Mouse (Mus musculus) kidney, postnatal 25 days (tissue): Measurements from ENCODE around the gene Ccdc182.

Experiments
- DNase-seq, 2 experiments: peaks; one replicate each; pipeline ENCODE4 v3.0.0; 2021; ENCODE audit warnings: mixed read lengths in 2 of 2

Gene Ccdc182

DNA sequence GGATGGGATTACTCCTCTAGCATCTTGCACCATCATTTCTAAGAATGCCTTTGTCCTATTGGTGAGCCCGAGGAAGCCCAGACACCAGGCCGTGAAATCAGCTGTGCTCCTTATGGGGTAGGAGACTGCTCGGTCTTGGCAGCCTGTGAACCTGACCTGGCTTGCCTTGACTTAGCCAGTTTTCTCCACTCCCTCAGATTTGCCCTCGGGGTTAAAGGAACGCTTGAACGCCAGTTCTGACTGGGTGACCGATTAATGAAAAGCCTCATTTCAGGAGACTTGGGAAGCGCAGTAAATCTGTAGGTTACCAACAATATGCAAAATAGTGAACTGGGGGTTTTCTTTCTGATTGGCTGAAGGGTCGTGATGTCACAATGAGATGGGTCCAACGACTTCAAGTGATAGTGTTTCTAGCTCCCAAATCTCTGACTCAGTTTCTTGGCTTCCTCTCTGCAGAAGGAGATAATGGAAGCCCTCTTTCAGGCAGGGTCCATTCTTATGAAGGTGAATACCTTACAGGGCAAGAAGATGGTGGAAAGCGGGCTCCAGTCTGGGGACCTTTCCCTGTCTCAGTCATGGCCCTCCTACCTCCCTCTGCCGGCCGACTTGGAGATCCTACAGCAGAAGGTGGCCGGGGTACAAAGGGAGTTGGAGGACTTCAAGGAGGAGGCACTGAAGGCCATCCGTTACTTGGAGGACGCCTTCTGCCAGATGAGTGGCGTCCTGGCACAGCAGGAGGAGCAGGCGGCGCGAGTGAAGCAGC, at the start of gene Ccdc182:
TSS of gene Ccdc182 (plus strand) at position 428 of the 763 bp plus-strand sequence.
- DNase-seq, result peak; percentile 50 to 79

DNA sequence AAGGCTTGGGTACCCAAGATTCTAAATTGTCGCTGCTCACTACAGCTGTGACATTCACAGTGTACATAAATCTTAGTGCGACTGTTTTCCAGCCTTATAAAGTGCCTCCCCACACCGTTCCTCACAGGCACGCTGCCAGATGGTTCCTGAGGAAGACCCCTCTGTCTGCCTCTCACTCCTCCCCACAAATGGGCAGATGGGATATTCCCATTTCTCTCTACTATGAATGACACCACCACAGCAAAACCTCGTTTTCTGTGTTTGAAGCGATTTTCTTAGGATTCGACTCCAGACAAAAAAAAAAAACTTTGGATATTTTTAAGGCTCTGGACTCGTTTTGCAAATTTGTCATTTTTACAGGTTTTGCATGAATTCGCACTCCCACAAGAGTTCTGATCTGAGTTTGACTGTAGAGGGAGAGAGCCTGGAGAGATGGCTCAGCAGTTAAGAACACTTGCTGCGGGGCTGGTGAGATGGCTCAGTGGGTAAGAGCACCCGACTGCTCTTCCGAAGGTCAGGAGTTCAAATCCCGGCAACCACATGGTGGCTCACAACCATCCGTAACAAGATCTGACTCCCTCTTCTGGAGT, 48.2 kb upstream of the Ccdc182 start:
- DNase-seq, result no peak

DNA sequence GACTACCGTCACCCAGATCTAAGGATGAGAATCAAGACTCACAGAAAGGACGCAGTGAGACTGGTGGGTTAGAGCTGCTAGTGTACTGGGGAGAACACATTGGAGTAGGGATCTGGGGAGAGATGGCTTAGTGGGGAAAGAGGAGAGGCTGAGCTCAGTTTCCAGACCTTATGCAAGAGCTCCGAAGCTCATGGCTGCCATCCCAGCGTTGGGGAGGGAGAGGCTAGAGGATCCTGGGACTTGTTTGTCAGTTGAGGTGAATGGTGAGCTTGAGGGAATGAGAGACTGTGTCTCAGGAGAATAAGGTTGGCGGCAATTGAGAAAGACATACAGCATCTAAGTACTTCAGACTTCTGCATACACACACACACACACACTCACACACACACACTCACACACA, 45.2 kb upstream of the Ccdc182 start:
- DNase-seq, result no peak

DNA sequence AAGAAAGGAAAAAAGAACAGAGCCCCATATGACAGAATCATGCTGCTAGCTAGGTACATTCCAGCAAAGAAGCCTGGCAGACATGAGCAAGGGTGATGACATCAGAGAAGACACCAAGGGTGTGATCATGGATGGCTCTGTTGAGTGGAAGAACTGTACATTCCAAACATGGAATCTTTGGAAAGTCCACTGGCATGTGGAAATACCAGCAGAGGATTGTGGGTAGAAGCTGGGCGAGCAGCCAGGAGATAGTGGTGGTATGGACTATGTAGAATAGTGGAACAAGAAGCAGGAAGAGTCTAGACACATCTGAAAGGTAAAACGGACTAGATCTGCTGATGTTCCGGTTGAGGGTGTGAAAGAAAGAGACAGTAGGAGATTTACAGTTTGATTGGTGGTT, 43.3 kb upstream of the Ccdc182 start:
- DNase-seq, result no peak

DNA sequence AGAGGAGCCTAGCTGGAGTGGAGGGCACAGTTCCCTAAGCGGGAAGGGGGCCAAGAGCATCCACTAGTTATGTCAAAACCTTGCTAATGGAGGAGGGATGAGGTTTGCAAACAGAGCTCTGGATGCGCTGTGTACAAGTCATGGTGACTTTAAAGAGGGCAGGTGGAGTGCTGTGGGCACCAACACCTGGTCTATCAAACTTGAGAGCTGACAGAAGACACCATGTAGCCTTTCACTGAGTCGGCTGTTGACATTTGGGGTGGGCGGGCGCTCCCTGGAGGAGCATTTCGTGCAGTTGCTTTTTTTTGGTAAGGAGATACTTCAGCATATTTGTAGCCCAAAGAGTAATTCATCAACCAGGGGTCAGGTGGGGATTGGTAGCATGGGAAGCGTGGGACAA, 42.6 kb upstream of the Ccdc182 start:
- no peak for DNase-seq

DNA sequence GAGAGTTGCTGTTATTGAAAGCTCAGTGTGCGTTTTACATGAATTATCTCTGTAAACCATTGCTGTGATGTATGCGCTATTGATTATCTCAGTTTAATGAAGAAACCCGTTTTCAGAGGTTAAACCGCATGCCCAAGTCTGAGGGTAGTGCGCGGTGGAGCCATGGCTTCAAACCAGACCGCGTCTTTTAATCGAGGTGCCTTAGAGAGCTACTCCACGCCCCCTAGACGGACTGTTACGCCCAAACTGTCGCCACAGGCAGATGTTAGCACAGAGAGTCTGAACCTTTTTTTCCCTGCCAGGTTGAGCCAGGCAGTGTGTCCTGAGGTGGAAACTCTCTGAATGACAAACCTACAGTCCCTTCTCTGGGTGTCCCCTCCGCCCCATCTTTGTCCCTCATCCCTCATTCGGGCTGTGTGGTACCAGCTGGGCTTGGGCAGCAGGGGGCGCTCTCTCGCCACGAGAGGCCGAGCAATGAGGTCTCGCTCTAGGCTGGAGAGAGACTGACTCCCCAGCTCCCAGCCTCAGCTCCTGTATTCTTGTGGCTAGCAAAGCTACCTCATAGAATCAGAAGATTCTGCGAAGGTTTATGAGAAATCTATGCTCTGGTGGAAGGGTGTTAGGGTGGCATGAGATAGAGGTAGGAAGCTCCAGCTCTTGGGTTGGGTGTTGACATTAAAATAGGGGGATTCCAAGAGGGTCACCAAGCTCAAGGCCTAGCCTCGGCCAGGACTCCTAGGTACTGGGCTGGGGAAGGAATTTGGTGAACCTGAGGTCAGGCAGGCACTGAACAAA, 41.7 kb upstream of the Ccdc182 start:
- DNase-seq, result peak; percentile 83 to 86

DNA sequence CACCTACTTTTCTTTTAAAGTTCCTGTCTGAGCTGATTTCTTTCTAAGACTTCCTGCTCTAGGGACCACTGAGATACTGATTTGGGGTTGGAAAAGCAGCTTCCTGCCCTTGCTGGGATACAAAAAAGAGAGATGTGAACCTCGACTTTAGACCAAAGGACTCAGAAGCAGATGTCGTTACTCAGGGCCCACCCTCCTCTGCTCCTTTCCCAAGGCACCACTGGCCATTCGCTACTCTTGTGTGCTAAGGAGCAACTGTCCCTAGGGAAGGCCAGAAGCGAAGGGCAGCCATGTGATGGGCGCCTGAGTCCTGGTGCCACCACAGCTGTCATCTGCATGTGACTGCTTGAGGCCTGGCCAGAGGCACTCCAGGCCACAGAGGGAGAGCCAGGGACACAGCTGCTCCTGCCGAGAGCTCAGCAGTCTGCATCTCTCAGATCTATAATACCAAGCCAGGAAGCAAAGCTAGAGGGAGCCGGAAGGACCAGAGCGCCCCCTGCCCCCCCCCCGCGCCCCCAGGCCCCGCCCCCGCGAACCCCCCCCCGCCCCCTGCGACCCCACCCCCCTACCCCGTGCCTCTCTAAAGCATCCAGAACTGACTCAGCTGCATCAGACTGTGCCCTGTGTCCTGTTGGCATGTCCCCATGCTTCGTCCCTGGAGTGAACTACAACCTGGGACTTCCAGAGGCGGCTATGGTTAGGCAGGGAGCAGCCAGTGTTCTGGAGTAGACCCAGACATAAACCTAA, 40.9 kb upstream of the Ccdc182 start:
- DNase-seq, result no peak

DNA sequence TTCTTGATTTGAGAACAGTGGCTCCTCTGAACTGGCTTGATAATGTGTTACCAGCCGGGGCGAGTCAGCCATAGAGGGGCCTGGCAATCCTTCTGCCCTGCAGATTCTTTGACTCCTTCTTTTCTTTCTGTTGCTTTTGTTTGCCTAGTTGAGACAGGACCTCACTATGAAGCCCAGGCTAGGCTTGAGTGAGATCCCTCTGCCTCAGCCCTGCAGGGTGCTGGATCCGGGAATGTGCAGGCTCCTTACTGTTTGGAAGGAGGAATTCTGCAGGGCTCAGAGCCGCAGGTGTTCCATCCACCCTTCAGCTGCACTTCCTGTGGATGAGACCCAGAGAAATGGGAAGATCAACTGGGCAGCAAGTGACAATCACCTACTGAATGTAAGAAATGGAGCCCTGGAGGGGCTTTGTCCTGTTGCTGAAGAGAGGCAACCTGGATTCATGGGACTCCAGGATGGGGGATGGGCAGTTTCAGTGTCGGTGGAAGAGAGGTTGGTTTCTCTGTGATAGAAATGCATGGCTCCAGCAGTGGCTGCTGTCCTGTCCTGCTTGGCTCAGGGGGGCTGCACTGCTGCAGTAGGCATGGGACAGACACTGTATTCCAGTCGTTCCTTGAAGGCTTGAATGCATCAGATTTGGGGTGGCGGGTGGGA, 40.2 kb upstream of the Ccdc182 start:
- DNase-seq, result no peak

DNA sequence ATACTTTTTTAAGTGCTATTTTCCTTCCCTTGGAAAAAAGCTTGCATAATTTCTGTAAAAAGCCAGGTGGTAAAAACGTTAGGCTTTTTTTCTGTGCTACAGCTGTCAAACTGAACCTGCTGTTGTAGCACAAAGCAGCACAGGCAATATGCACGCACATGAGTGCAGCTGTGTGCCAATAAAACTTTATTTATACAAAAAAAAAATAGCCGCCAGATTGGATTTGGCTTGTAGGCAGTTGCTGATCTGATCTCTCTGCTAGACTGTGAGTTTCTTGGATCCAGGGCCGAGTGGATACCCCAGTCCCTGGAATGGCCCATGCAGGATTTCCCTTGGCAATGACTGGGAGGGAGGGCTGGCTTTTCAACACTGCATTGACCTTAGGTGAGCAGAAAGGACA, 36.2 kb upstream of the Ccdc182 start:
- DNase-seq, result no peak

DNA sequence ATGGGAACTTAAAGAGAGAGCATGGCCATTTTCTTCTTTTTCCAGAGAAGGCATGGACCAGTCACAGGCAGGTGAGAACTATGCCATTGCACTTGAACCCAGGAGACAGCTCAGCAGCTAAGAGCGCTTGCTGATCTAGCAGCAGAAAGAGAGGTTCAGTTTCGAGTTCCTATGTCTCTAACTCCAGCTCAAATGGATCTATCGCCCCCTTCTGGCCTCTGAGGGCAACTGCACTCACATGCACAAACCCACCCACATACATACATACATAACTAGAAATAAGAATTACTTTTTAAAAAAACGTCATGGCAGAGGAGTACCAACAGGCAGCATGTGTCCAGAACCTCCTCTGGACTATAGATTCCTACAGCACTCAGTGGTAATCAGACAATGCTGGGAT, 35.6 kb upstream of the Ccdc182 start:
- DNase-seq, result no peak

DNA sequence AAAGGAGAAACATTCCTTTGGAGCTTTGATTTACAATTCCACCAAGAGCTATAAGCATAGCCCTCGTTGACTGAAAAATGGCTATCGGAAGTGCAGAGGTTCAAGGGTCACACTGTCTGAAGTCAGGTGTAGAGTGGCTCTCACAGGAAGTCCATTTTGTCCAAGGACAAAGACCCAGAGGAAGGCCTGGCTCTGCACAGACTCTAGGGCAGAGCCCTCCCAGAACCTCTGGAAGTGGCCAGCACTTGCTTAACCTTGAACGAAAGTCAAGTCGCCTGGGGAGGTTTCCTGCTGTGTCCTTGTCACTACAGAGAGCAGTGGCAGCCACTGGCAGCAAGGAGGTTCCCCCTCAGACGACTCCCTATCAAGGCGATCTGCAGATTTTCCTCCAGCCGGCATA, 33.4 kb upstream of the Ccdc182 start:
- DNase-seq, result peak in 1 of 2 experiments; percentile 57

DNA sequence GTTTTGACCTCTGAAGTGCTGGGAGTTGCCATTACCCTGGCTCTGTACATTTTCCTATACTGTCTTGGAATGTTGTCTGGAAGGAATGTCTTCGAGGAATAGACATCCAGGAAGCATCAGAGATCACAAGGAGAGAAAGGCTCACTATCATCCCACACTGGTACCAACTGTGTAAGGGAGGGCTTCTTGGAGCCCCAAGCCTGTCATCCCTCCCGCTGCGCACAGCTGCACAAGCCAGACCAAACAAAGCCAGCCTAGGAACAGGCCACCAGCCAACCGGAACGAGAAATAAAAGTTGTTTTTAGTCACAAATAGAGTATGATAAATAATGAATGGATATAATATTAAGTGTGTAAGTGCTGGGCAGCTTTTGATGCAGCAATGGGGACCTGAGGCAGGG, 29.0 kb upstream of the Ccdc182 start:
- no peak for DNase-seq

DNA sequence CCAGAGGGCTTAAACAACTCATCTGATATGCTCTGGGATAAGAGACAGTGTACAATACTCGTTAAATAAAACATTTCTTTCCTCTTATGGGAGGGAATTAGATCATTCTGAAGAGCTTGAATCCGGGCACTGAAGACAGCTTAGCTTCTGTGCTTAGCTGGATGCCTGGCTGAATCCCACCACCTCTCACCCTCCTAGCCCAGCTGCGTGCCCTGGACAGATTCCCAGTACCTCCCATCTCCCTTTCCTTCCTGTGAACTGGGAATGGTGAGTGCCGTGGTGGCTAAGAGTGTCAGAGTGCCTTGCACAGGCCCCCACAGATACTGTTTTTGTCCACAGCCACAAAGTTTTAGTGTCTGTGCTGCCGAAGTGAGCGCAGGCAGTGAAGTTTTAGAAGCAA, 27.5 kb upstream of the Ccdc182 start:
- no peak for DNase-seq

DNA sequence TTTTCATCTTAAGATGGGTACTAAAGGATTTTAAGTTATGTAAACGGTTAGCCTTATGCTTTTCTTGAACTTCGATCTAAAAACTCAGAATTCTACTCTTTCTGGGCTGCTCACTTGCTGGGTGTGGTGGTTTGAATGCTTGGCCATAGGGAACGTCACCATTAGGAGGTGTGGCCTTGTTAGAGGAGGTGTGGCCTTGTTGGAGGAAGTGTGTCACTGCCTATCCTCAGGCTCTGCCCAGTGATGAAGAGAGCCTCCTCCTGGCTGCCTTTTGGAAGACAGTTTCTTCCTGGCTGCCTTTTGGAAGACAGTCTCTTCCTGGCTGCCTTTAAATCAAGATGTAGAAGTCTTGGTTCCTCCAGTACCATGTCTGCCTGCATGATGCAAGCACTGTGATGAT, 22.0 kb upstream of the Ccdc182 start:
- DNase-seq, result no peak

DNA sequence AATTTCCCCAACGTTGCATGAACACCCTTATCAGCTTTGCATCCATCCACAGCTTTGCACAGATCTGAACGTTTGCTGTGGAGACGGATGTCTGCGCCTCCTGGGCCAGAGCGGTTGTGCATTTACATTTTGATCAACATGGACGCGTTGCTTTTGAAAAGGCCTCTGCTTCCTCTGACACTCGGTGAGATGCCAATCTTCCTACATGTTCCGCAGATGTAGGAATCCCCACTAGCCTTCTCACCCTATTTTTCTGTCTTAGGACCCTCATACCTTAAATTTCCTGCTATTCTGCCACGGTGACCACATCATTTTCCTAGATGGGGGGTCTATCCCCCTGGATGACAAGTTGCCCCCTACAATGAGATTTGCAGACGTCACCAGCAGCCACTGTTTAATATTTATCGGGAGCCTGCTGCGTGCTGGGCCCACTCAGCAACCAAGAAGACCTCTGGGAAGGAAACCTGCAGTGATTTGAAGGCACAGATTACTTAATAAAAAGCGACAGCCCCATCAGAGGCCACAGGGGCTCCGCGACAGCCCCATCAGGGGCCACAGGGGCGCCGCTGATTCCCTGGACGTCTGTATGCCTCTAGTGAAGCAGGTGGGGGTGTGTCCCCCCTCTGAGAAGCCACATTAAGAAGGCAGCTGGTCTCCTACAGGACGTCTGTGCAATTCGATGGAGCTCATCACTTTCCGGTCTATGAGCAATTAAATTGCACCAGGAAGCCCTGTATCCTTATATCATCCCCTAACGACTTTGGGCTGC, 19.6 kb upstream of the Ccdc182 start:
- DNase-seq, result no peak

DNA sequence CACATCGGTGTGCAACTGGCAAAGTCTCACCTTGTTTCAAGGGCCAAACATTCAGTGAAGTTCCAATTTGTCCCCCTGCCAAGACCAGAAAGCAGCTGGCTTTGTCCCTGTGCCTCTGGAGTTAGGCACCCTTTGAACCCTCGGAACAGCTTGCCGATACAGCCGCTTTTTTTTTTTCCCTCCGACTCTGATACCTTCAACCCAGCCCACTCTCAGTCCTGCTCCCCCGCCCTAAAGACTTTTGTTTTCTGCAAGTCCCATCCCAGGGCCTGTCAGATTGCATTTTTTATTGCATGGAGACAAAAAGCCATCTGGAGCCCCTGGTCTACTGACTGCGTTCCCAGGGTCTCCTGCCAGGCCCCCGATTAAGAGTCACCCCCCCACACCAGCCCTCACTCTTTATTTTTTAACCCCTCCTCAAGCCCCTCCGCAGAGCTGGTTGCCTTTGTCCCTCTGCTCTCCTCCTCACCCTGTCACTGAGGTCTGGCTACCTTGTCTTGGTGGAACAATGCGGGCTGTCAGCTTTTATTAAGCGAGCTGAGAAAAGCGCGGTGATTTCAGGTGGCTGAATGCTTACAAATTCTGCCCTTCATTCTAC, 18.9 kb upstream of the Ccdc182 start:
- peak; percentile 53 to 64 for DNase-seq

DNA sequence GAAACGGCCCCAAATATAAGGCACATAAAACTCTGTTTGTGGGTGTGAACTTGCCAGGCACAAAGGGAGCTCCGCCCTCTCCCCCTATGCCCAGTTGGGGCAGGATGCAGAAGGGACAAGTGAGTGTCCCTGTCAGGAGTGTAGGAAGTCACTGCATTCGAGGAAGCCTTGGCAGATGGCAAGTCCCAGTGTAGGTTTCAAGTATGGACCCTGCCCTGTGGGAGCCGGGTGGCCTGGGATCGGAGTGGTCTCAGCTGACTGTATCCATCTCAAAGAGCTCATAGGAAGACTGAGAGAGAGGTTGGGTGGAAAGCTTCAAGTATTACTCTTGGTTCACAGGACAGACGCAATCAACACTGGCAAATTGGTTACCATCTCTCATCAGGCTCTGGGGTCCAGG, 17.9 kb upstream of the Ccdc182 start:
- no peak for DNase-seq

DNA sequence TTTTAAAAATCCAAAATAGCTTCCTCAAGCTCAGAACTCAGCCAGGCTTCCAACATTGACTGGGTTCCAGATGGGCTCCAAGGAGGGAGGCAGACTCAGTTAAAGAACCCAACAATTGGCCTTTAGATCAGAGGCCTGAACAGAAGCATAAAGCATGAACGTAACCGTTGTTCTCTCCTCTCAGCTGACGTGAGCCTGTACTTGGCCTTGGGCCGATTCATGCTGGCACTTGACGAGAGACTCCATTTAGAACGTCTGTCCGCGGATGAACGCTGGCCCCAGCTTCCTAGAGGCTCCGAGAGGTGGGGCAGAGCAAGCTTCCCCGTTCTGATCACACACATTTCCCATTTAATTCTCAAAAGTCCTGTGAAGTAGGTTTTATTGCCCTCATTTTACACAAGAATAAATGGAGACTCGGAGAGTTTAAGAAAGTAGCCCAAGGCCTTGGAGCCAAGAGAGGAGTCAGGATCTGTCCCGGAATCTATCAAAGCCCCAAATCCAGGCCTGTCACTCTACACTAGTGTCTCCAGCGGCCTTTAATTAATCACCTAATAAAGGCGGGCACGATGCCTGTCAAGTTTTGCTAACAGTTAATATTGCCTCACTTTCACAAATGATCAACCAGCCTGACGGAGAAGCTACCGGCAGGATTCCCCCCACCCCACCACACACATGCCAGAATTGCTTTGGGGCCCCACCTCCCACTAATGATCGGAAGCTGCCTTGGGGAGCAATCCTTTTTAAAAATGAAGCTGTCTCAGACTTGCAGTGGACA, 17.1 kb upstream of the Ccdc182 start:
- DNase-seq, result peak; percentile 48 to 64

DNA sequence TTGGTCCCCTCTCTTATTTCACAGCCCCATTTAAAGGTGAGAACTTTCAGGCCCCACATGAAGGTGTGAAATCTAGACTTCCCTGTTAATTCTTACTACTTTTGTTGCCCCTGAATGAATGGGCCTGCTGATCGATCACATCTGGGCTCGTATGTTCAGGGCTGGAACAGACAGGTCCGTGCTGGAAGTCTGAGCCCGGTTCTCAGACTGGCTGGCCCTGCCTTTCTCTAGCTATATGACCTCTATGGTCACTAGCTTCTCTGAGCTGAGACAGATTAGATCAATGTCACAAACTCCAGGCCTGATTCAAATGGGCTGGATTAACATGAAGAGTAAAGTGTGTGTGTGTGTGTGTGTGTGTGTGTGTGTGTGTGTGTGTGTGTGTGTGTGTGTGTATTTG, 14.9 kb upstream of the Ccdc182 start:
- DNase-seq, result peak in 1 of 2 experiments; percentile 58

DNA sequence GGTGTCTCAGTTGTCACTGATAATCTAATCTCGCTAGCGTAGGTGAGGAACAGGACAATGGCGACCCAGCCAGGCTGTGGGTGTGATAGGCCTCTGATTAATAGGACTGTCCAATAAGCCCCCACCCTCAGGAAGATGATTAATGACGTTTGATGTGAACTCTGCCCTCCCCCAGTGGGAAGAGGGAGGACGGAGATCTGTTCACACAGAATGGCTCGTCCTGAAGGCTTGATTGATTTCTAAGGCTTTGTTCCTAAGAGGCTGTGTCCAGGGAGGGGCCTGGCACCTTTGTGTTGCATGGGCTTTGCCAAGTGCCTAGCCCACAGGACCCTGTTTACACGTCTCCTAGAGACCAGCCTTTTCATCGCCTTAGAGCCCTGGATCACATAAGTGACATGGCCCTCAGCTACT, 13.4 kb upstream of the Ccdc182 start:
- DNase-seq, result peak in 1 of 2 experiments; percentile 63
